Mouse (Mus musculus): ENCODE data around the gene Cd46. TPM values are rescaled to one million over a fixed set of nuclear protein-coding genes. Genes with fewer than 3 reads are reported as not detected.

Cd46 gene
- total RNA-seq (2021), result 1 to 10 TPM; 1.5 to 1.6 TPM
- long read RNA-seq, experiment 1, partial matches to known transcripts, result 0 of 2 reads
- long read RNA-seq, experiment 1, other reads (novel, unspliced or antisense), result 1 of 2 reads
- long read RNA-seq, experiment 2, partial matches to known transcripts, result 0 of 1 reads
- long read RNA-seq, experiment 2, other reads (novel, unspliced or antisense), result 1 of 1 reads

DNA sequence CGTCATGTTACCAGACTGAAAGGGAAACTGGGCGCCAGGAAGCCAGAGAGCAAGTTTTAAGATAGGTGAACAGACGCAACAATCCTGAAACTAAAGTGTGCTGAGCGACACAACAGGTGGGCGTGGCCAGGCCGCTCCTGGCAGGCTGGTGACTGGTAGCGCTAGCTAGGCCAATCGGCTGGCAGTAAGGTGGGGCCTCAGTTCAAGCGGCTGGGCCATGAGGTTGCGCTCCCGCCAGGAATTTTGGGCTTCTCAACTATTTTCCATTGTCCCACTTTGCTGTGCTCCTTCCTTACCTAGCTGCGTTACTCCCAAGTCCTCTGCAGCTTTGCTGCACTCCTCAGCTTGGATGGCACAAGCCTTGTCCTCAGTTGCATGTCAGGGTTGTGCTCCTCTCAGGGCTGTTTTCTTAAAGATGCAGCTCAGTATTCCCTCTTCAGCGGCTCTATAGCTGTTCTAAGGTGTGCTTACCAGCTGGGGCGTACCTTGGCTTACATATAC, at the start of gene Cd46:
TSS of gene Cd46 (minus strand) at position 30 of the 501 bp plus-strand sequence.
- DNase-seq, result peak; percentile 64

DNA sequence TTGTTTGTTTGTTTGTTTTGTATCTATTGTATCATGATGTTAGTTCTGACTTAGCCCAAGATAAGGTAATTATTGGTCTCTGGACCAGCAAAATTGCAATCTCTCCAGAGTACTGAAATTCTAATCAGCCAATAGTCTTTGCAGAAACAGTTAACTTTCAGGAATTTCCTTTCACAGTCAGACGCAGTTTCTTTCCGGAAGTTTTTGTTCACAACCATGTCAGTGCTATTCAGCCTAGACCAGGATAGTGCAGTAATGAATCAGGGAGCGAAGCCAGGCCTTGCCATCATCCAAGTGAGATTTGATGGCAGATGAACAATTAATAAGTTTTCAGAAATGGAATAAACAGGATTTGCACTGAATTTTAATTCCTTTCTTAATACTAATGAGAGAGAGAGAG, 40.0 kb upstream of the Cd46 start:
- no peak for DNase-seq

- DNase-seq, result no peak
Observed at GRCm38 (mm10) chr1:195131675-195132015, 39.6 kb upstream of the Cd46 start.

DNA sequence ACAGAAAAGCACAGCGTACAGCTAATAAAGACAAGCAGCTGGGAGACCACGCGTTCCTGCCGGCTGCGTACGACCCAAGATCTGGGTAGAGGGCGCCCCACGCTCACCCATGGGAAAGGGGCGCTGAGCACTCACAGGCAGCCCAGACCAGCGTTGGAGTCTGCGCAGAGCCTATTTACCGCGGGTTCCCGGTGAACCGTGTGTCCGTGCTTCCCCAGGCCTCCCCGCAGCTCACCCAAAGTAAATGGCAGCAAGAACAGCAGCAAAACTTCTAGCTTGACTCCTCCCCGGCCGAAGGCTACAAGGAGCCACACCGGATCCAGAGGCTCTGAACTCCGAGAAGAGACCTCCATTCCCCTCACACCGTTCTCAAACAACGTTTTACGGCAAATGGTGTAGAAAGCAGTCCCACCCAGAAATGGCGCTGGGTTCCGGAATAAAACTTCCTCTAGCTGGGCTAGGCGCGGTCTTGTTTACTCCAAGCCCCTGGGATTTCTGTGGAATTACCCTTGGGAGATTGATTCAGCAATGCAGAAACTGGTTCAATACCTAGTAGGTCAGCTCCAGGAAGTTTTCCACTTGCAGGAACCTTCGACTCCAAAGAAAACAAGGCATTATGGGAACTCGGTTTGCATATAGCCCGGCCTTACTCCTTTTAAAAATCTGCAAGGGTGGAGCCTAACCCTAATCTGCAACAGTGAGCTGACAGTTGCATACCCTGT, 39.1 kb upstream of the Cd46 start, which contains the start of gene Cr1l:
TSS of gene Cr1l (minus strand) at position 634 of the 722 bp plus-strand sequence.
- peak; percentile 84 for DNase-seq

GRCm38 (mm10) chr1:195130479-195130878, 38.4 kb upstream of the Cd46 start:
- DNase-seq, result no peak

DNA sequence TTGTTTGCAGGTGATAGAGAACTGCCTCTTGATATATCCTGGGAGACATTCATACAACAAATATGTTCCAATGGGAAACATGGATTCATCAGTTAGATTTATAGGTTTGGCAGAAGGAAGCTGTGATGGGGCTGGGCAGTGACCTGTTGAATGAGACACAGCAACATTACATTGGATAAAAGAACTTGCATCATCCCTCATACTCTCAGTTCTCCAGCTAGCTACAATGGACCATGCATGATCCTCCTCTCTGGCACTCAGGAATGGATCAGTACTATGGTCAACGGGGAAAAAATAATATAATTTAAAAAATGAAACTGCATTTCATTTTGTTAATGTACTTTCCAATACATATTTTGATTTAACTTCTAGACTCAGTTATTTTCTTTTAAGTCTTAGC, 37.8 kb upstream of the Cd46 start:
- no peak for DNase-seq

GRCm38 (mm10) chr1:195114414-195114813, 22.4 kb upstream of the Cd46 start:
- no peak for DNase-seq

- DNase-seq, result no peak
Observed at GRCm38 (mm10) chr1:195113621-195114020, 21.6 kb upstream of the Cd46 start.

DNA sequence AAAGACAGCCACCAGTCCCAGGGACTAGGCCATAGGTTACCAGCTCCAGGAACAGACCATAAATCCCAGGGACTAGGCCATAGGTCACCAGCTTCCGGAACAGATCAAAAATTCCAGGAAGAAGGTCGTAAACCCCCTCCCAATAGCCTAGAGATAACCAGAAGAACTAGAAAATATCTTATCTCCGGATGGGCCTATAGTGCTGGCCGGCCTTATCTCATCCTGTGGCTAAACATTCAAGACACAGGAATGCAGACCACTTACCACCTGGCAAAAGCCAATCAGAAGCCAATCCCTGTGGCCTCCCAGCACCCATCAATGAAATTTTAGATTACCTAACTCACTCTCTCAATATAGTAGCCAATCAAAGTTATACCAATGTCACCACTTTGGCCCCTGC, 8.6 kb upstream of the Cd46 start:
- no peak for DNase-seq

- DNase-seq, result no peak
Observed at GRCm38 (mm10) chr1:195098004-195098403, 6.0 kb upstream of the Cd46 start.

- DNase-seq, result no peak
Observed at GRCm38 (mm10) chr1:195091699-195092219, 290 bp downstream of the Cd46 start.

GRCm38 (mm10) chr1:195082142-195082541, 9.9 kb downstream of the Cd46 start:
- DNase-seq, result no peak

GRCm38 (mm10) chr1:195040437-195040836, 51.6 kb downstream of the Cd46 start:
- peak; percentile 7 for DNase-seq

- DNase-seq, result peak; percentile 2
Observed at GRCm38 (mm10) chr1:195038386-195038785, 53.7 kb downstream of the Cd46 start.

GRCm38 (mm10) chr1:195037985-195038384, 54.1 kb downstream of the Cd46 start:
- no peak for DNase-seq

DNA sequence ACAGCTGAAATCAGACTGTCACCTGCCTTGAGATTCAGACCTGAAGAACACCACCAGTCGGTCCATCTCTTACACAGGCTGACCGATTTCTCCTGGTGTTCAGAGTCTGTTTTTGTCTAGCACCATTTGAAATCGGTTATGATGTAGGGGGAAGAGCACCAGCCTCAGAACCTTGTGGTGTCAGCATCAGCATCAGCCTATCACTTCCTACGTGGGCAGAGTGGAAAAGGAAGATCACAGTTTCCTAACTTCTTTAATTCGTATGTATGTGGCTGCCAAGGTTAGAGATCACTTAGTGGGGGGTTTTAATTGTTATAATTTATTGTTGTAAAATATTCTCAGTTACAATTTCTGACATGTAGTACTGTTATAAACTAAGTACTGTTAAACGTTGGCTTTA, 54.6 kb downstream of the Cd46 start:
- DNase-seq, result no peak

- DNase-seq, result peak; percentile 79
Observed at GRCm38 (mm10) chr1:195033941-195034340, 58.1 kb downstream of the Cd46 start.

GRCm38 (mm10) chr1:195032738-195033137, 59.3 kb downstream of the Cd46 start:
- DNase-seq, result no peak

- peak; percentile 3 for DNase-seq
Observed at GRCm38 (mm10) chr1:195031786-195032185, 60.3 kb downstream of the Cd46 start.

- no peak for DNase-seq
Observed at GRCm38 (mm10) chr1:195027507-195027906, 64.5 kb downstream of the Cd46 start.

DNA sequence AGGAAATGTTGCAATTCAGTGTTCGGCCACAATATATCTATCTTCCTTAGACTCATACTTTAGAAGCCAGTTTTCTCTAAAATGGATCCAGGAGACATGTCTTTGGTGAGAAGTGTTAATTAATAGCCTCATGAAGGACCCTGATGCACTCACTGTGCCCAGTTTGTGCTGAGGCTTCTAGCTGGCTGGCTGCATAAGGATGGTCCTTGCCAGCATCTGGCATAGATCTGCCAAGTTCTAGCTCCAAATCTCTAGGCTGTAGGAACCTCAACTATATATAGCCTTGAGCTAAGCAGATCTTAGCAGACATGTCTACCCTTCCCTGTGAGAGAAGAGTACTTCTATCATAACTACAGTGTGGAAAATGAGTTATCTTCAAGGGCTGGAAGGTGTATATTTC, 68.2 kb downstream of the Cd46 start:
- DNase-seq, result peak; percentile 17

DNA sequence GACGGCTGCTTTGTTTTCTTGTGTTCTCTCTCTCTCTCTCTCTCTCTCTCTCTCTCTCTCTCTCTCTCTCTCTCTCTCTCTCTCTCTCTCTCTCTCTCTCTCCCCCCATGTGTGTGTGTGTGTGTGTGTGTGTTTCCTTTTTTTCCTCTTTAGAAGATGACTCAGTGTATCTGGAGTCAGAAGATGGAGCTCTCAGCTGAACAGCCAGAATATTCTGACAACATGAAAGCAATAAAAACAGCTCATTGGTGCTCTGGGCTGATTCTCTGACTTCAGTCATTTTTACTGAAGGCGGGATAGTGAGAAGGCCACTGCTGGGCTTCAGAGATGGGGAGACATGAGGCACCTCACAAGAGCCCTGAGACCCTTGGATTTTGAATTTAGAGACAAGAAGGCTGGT, 70.2 kb downstream of the Cd46 start:
- no peak for DNase-seq

DNA sequence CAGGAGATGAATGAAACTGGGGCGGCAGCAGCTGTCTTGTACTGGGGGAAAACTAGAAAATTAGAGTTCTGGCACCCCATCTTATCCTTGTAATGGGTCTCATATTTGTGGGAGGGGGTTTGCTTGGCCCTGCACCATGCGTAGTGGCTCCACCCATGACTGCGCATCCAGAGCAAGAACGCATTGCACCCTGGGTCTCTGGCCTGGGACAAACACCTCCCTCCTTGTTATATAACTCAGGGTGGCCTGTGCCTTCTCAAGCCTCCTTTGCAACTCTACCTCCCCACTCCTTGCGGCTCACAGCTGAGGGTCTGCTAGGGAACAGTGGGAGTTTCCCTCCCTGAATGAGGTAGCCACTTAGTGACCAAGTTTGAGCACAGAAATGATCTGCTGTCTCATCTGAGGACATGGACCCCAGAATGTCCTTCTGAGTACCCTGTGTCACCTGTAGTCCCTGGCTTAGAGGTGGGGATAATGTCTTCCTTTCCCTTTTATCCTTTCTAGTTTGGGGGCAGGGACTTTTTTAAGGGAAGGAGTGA, 72.9 kb downstream of the Cd46 start:
- no peak for DNase-seq

All from gastrocnemius, postnatal 25 days (tissue).